In genomic region chr6:43309454-43309853, GRCm38 (mm10) we compare ENCODE assay signal across 28 mouse cellular contexts. TPM values are rescaled to one million over a fixed set of nuclear protein-coding genes. Genes with fewer than 3 reads are reported as not detected.
A peak's percentile ranks its signal among the peaks of the same experiment; 100 is the strongest.
DNase-seq lines count a peak whose midpoint lies in the region; ATAC-seq lines count a peak whose summit lies in the region.
"Had no signal": no experiment of that assay in that cellular context is flagged by ENCODE, and none has a peak within 500 bp of the region (broad histone marks: within the 10 kb centered on the region; RNA-seq: fewer than 3 reads in every experiment).

Nobox (minus strand) TSS chr6:43309554.

- DNase-seq in hindbrain, embryonic 11.5 days (ENCODE audit: low spot score), result no peak
- DNase-seq in lung, postnatal 36 days, result no peak
- DNase-seq in testis, postnatal 14 days (ENCODE audit: low spot score), result peak; percentile 16
- DNase-seq in midbrain, embryonic 14.5 days, result no peak
- DNase-seq: adrenal gland, postnatal 10 days; cerebellum, postnatal 10 days; gastrocnemius, postnatal 36 days; kidney, adult 18-20 months; layer of hippocampus, postnatal 36 days; liver; retina, postnatal 1 day; right cerebral cortex, postnatal 4 days; thymus, adult 2 months had no signal

- H3K9me3 ChIP-seq in hindbrain, embryonic 11.5 days (ENCODE audit: control insufficient read depth, low read length), result no peaks in the 10 kb centered on the region
- H3K9me3 ChIP-seq in hindbrain, embryonic 12.5 days (replicated peaks), result no peaks in the 10 kb centered on the region
- no peaks in the 10 kb centered on the region for H3K9me3 ChIP-seq in lung, embryonic 16.5 days (ENCODE audit: control insufficient read depth, low read length)
- H3K9me3 ChIP-seq in midbrain, embryonic 14.5 days (ENCODE audit: control insufficient read depth, low read length), result no peaks in the 10 kb centered on the region
- H3K9me3 ChIP-seq: forebrain, embryonic 10.5 days; heart, embryonic 12.5 days; midbrain, embryonic 10.5 days had no signal

- no peak within 1 kb of the TSS for H3K9ac ChIP-seq in hindbrain, embryonic 11.5 days (ENCODE audit: low read depth, low read length)
- H3K9ac ChIP-seq in hindbrain, embryonic 12.5 days, result no peak within 1 kb of the TSS
- no peak within 1 kb of the TSS for H3K9ac ChIP-seq in lung, embryonic 16.5 days (ENCODE audit: low read length)
- no peak within 1 kb of the TSS for H3K9ac ChIP-seq in midbrain, embryonic 14.5 days (replicated peaks; ENCODE audit: low read length)
- H3K9ac ChIP-seq: heart, embryonic 12.5 days had no signal

- ATAC-seq in hindbrain, embryonic 11.5 days (ENCODE audit: low FRiP score), result 0 out of 2 replicates have a peak, but pooled peaks have one; percentile 17
- no peak for ATAC-seq in hindbrain, embryonic 12.5 days (ENCODE audit: low FRiP score)
- peak; percentile 25 for ATAC-seq in lung, embryonic 16.5 days (ENCODE audit: low read depth)
- ATAC-seq in granulocyte monocyte progenitor cell, adult 5-6 weeks (replicated peaks; ENCODE audit: poor library complexity, severe bottlenecking), result peak; percentile 12; the same call in 1 of the 2 replicates
- ATAC-seq in midbrain, embryonic 14.5 days (ENCODE audit: low FRiP score, low TSS enrichment), result no peak
- ATAC-seq: activated CD4-positive, CD25-positive, alpha-beta regulatory T cell, adult 4 months; hindbrain, postnatal 0 days; Patski had no signal

- no peaks in the 10 kb centered on the region for H3K4me1 ChIP-seq in hindbrain, embryonic 11.5 days (replicated peaks; ENCODE audit: control insufficient read depth, insufficient read depth, low read length)
- no peaks in the 10 kb centered on the region for H3K4me1 ChIP-seq in hindbrain, embryonic 12.5 days
- H3K4me1 ChIP-seq in lung, embryonic 16.5 days (replicated peaks; ENCODE audit: control insufficient read depth, insufficient read depth, low read length), result 0 out of 2 replicates have a peak, but pooled peaks cover 4% of the 10 kb centered on the region
- no peaks in the 10 kb centered on the region for H3K4me1 ChIP-seq in midbrain, embryonic 14.5 days (ENCODE audit: control insufficient read depth, insufficient read depth, low read length)
- H3K4me1 ChIP-seq: heart, embryonic 12.5 days had no signal

- 65% methylated on average over 16 of the region's 16 CpGs for WGBS in hindbrain, embryonic 11.5 days
- 61% methylated on average over 16 of the region's 16 CpGs for WGBS in hindbrain, embryonic 12.5 days
- 58% methylated on average over 16 of the region's 16 CpGs for WGBS in lung, embryonic 16.5 days
- 68% methylated on average over 16 of the region's 16 CpGs for WGBS in midbrain, embryonic 14.5 days

- no peaks in the 10 kb centered on the region for H3K36me3 ChIP-seq in hindbrain, embryonic 11.5 days (ENCODE audit: control insufficient read depth, insufficient read depth, low read length)
- H3K36me3 ChIP-seq in hindbrain, embryonic 12.5 days, result no peaks in the 10 kb centered on the region
- H3K36me3 ChIP-seq in lung, embryonic 16.5 days (ENCODE audit: control insufficient read depth, insufficient read depth, low read length), result no peaks in the 10 kb centered on the region
- H3K36me3 ChIP-seq in midbrain, embryonic 14.5 days (ENCODE audit: control insufficient read depth, insufficient read depth, low read length), result no peaks in the 10 kb centered on the region
- H3K36me3 ChIP-seq: forebrain, embryonic 10.5 days; heart, embryonic 12.5 days; midbrain, embryonic 10.5 days had no signal

- no peak within 1 kb of the TSS for H3K4me2 ChIP-seq in hindbrain, embryonic 11.5 days (replicated peaks; ENCODE audit: low read depth, low read length)
- no peak within 1 kb of the TSS for H3K4me2 ChIP-seq in hindbrain, embryonic 12.5 days (replicated peaks)
- H3K4me2 ChIP-seq in lung, embryonic 16.5 days (ENCODE audit: low read depth, low read length), result no peak within 1 kb of the TSS
- no peak within 1 kb of the TSS for H3K4me2 ChIP-seq in midbrain, embryonic 14.5 days (ENCODE audit: low read length)
- H3K4me2 ChIP-seq: heart, embryonic 12.5 days had no signal

- H3K27me3 ChIP-seq in hindbrain, embryonic 11.5 days (ENCODE audit: control insufficient read depth, insufficient read depth, low read length), result no peaks in the 10 kb centered on the region
- no peaks in the 10 kb centered on the region for H3K27me3 ChIP-seq in hindbrain, embryonic 12.5 days
- no peaks in the 10 kb centered on the region for H3K27me3 ChIP-seq in lung, embryonic 16.5 days (ENCODE audit: control insufficient read depth, insufficient read depth, low read depth, low read length)
- H3K27me3 ChIP-seq in midbrain, embryonic 14.5 days (ENCODE audit: control insufficient read depth, insufficient read depth, low read length), result no peaks in the 10 kb centered on the region
- H3K27me3 ChIP-seq: heart, embryonic 12.5 days; Patski had no signal

- no peak within 1 kb of the TSS for H3K27ac ChIP-seq in hindbrain, embryonic 11.5 days (ENCODE audit: low read depth, low read length)
- H3K27ac ChIP-seq in hindbrain, embryonic 12.5 days, result no peak within 1 kb of the TSS
- no peak within 1 kb of the TSS for H3K27ac ChIP-seq in lung, embryonic 16.5 days (ENCODE audit: low read length)
- H3K27ac ChIP-seq in midbrain, embryonic 14.5 days (replicated peaks; ENCODE audit: low read depth, low read length), result no peak within 1 kb of the TSS
- H3K27ac ChIP-seq: forebrain, embryonic 10.5 days; hindbrain, postnatal 0 days; layer of hippocampus, adult 2 months; macrophage; midbrain, embryonic 10.5 days had no signal

- H3K4me3 ChIP-seq in hindbrain, embryonic 11.5 days (ENCODE audit: low read depth, low read length), result no peak within 1 kb of the TSS
- no peak within 1 kb of the TSS for H3K4me3 ChIP-seq in hindbrain, embryonic 12.5 days
- H3K4me3 ChIP-seq in lung, embryonic 16.5 days (ENCODE audit: low read length), result no peak within 1 kb of the TSS
- H3K4me3 ChIP-seq in midbrain, embryonic 14.5 days (replicated peaks; ENCODE audit: low read depth, low read length), result no peak within 1 kb of the TSS
- H3K4me3 ChIP-seq: forebrain, embryonic 10.5 days; heart, embryonic 12.5 days; layer of hippocampus, adult 2 months; midbrain, embryonic 10.5 days had no signal

RNA-seq across cellular contexts. Expression of gene Nobox, which starts in this region (rescaled TPM):
- not detected in 2 replicates for polyA plus RNA-seq in hindbrain, embryonic 11.5 days (2014; fragmentation: Nextera tagmentation; extraction: Ambion mirVana)
- not detected in 2 replicates for polyA plus RNA-seq in hindbrain, embryonic 12.5 days (2016; fragmentation: Nextera tagmentation; extraction: Ambion mirVana)
- polyA plus RNA-seq in lung, embryonic 16.5 days (2015; fragmentation: Nextera tagmentation; extraction: Ambion mirVana), result 0.09 TPM in 1 of 2 replicates, not detected in the other
- total RNA-seq in granulocyte monocyte progenitor cell, adult 5-6 weeks (2014; fragmentation: Nextera tagmentation), result not detected in 2 replicates
- total RNA-seq in granulocyte monocyte progenitor cell, adult 5-6 weeks (2017), result not detected in 2 replicates
- not detected in 2 replicates for polyA plus RNA-seq in midbrain, embryonic 14.5 days (2014; fragmentation: Nextera tagmentation; extraction: Ambion mirVana)
- total RNA-seq: adrenal gland, postnatal 10 days; gastrocnemius, postnatal 36 days; heart, postnatal 25 days; hindbrain, postnatal 0 days; layer of hippocampus, adult 2 months; layer of hippocampus, postnatal 36 days; left cerebral cortex, postnatal 25 days had no signal
- polyA plus RNA-seq: activated CD4-positive, CD25-positive, alpha-beta regulatory T cell, adult 4 months; C2C12; forebrain, embryonic 10.5 days; heart, embryonic 12.5 days; hindbrain, postnatal 0 days; liver, embryonic 16.5 days; macrophage; midbrain, embryonic 10.5 days; Patski had no signal

Comparison
In these comparisons a context has a peak if more than half of its experiments do, and no peak if none do; other contexts are left out.
1. Peak in ATAC-seq in hindbrain, embryonic 11.5 days; RNA of the gene not detected or under 1 TPM.
2. Peak in ATAC-seq in lung, embryonic 16.5 days; RNA of the gene not detected or under 1 TPM.
3. Peak in ATAC-seq in granulocyte monocyte progenitor cell, adult 5-6 weeks; RNA of the gene not detected or under 1 TPM.